Mouse (Mus musculus) lung, postnatal 0 days (tissue): Measurements from ENCODE around the gene Chd6. TPM values are rescaled to one million over a fixed set of nuclear protein-coding genes. Genes with fewer than 3 reads are reported as not detected.

Experiments used
- ATAC-seq: fragments of 200-750 bp; cut with Nextera tagmentation; 2 replicates; pipeline ENCODE4 v1.8.0; 2017; ENCODE audit warnings: moderate library complexity
- DNase-seq: peaks from one replicate; pipeline ENCODE4 v3.0.0-alpha.2; 2016; ENCODE audit warnings: low spot score
- H3K27ac ChIP-seq: fragments of 300-500 bp; sonication (generic); 2 replicates; pipeline ENCODE4 v1.5.1; 2014; ENCODE audit warnings: antibody characterized with exemption, mild to moderate bottlenecking, low read length, mixed read lengths
- H3K27me3 ChIP-seq: fragments of 300-500 bp; sonication (generic); replicated peaks from 2 replicates; pipeline ENCODE4 v1.6.1; 2014; ENCODE audit warnings: low read length, mixed read lengths; ENCODE audit not compliant: insufficient read depth
- H3K36me3 ChIP-seq: fragments of 300-500 bp; sonication (generic); 2 replicates; pipeline ENCODE4 v1.6.1; 2014; ENCODE audit warnings: low read length, mixed read lengths; ENCODE audit not compliant: insufficient read depth
- H3K4me1 ChIP-seq: fragments of 300-500 bp; sonication (generic); 2 replicates; pipeline ENCODE4 v1.6.1; 2014; ENCODE audit warnings: antibody characterized with exemption, low read depth, low read length, mixed read lengths; ENCODE audit not compliant: insufficient read depth
- H3K4me2 ChIP-seq: fragments of 300-500 bp; sonication (generic); replicated peaks from 2 replicates; pipeline ENCODE4 v1.6.1; 2014; ENCODE audit warnings: low read depth, mild to moderate bottlenecking, low read length, moderate library complexity, mixed read lengths
- H3K4me3 ChIP-seq: fragments of 300-500 bp; sonication (generic); 2 replicates; pipeline ENCODE4 v1.5.1; 2014; ENCODE audit warnings: low read depth, low read length
- H3K9ac ChIP-seq: fragments of 300-500 bp; sonication (generic); replicated peaks from 2 replicates; pipeline ENCODE4 v1.6.1; 2014; ENCODE audit warnings: low read depth, mild to moderate bottlenecking
- H3K9me3 ChIP-seq: fragments of 300-500 bp; sonication (generic); 2 replicates; pipeline ENCODE4 v1.6.1; 2016; ENCODE audit warnings: low read length, mixed read lengths
- CTCF ChIP-seq: IDR thresholded peaks from 2 replicates; pipeline ENCODE4 v1.5.1; 2016; ENCODE audit warnings: antibody characterized with exemption, mild to moderate bottlenecking
- EP300 ChIP-seq: IDR thresholded peaks from 2 replicates; pipeline ENCODE4 v1.6.1; 2016; ENCODE audit warnings: antibody characterized with exemption, mild to moderate bottlenecking, control low read depth
- WGBS: fragments of 180-500 bp; shearing (Covaris S2); extraction: QIAGEN DNeasy Blood & Tissue Kit; methylation state at CpG from one replicate; pipeline ENCODE4 v1.1.7; 2014; 5-methylcytosine and 5-hydroxymethylcytosine counted together
- polyA plus RNA-seq: library from polyadenylated mRNA; unstranded; fragments of >200 nt; fragmentation: Nextera tagmentation; extraction: Ambion mirVana; gene quantifications from 2 replicates; pipeline ENCODE4 v1.2.1, GENCODE M21; 2015

The Chd6 gene
- polyA plus RNA-seq, 1 experiment from 2014 or later = 22.2 TPM

DNA sequence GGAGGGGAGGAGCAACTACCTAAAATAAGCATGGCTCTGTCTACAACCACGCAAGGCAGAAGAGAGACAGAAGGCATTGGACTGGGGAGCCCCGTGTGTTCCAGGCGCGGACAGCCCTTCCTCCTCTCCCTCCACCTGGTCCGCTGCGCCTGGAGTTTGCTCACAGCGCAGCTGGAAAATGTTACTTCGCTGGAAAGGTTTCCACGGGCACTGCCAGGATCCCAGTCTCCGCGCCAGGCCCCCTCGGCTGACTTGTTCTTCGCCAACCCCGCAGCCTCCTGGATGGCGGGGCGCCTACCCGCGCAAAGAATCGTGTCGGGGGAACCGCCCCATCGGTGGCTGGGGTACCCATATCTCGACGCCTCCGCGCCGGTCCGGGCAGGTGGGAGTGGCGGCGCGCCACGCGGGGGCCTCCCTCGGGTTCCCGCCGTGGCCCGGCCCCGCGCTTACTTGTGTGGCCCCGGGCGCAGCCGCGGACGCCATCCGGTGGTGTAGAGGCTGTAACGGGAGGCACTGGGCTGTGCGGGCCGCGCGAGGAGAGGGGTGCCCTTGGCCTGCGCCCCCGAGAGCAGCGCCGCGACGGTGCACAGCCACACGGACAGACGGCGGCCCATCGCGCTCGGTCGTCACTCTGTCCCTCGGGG, 197.2 kb downstream of the Chd6 start:
- WGBS = 1% methylated on average over 41 of the region's 64 CpGs
- H3K27me3 ChIP-seq = peaks cover 21% of the 10 kb centered on the region
- DNase-seq (no peak), ATAC-seq (no peak; the same call in 1 of the 2 replicates)
- no peaks in the 10 kb centered on the region for H3K9me3 ChIP-seq
- no peak overlapping the region for H3K27ac ChIP-seq
- no peak overlapping the region for H3K9ac ChIP-seq
- no peak for TF ChIP-seq EP300
- TF ChIP-seq CTCF = no peak
- H3K4me2 ChIP-seq = peak overlapping the region; percentile 69
- peak overlapping the region; percentile 43 for H3K4me3 ChIP-seq
- H3K4me1 ChIP-seq = 0 out of 2 replicates have a peak, but pooled peaks cover 3% of the 10 kb centered on the region
- no peaks in the 10 kb centered on the region for H3K36me3 ChIP-seq

- 0 out of 2 replicates have a peak, but pooled peaks cover 3% of the 10 kb centered on the region for H3K4me1 ChIP-seq
- no peak overlapping the region for H3K4me3 ChIP-seq
- TF ChIP-seq EP300 = no peak
- TF ChIP-seq CTCF = no peak
- no peak overlapping the region for H3K27ac ChIP-seq
- whole genome bisulfite sequencing = 64% methylated on average over 5 of the region's 5 CpGs
- no peaks in the 10 kb centered on the region for H3K9me3 ChIP-seq
- ATAC-seq (peak; percentile 32), DNase-seq (no peak)
- peaks cover 21% of the 10 kb centered on the region for H3K27me3 ChIP-seq
- no peak overlapping the region for H3K4me2 ChIP-seq
- no peaks in the 10 kb centered on the region for H3K36me3 ChIP-seq
- H3K9ac ChIP-seq = no peak overlapping the region
Observed at GRCm38 (mm10) chr2:160910633-160911032, 198.2 kb downstream of the Chd6 start.

GRCm38 (mm10) chr2:160908607-160909006, 200.3 kb downstream of the Chd6 start:
- 0 out of 2 replicates have a peak, but pooled peaks have one; percentile 32 for ATAC-seq
- WGBS = 56% methylated on average over 18 of the region's 18 CpGs
- DNase-seq = peak; percentile 39

GRCm38 (mm10) chr2:160906101-160906500, 202.8 kb downstream of the Chd6 start:
- ATAC-seq = no peak
- Histone ChIP-seq H3K9ac (no peak overlapping the region), H3K9me3 (no peaks in the 10 kb centered on the region), H3K27ac (no peak overlapping the region), H3K4me1 (no peaks in the 10 kb centered on the region), H3K36me3 (no peaks in the 10 kb centered on the region), H3K27me3 (peaks cover 3% of the 10 kb centered on the region; the same call in 1 of the 2 replicates), H3K4me3 (no peak overlapping the region), H3K4me2 (no peak overlapping the region)
- WGBS = 67% methylated on average over 5 of the region's 5 CpGs
- TF ChIP-seq CTCF (no peak), EP300 (no peak)
- DNase-seq = no peak

More at GRCm38 (mm10) chr2:160908607-160909006, 200.3 kb downstream of the Chd6 start:
- H3K4me1 ChIP-seq = 0 out of 2 replicates have a peak, but pooled peaks cover 3% of the 10 kb centered on the region
- peaks cover 21% of the 10 kb centered on the region for H3K27me3 ChIP-seq
- no peaks in the 10 kb centered on the region for H3K36me3 ChIP-seq
- no peak overlapping the region for H3K27ac ChIP-seq
- no peak overlapping the region for H3K4me3 ChIP-seq
- no peaks in the 10 kb centered on the region for H3K9me3 ChIP-seq
- TF ChIP-seq CTCF (no peak), EP300 (no peak)
- no peak overlapping the region for H3K4me2 ChIP-seq
- H3K9ac ChIP-seq = no peak overlapping the region

DNA sequence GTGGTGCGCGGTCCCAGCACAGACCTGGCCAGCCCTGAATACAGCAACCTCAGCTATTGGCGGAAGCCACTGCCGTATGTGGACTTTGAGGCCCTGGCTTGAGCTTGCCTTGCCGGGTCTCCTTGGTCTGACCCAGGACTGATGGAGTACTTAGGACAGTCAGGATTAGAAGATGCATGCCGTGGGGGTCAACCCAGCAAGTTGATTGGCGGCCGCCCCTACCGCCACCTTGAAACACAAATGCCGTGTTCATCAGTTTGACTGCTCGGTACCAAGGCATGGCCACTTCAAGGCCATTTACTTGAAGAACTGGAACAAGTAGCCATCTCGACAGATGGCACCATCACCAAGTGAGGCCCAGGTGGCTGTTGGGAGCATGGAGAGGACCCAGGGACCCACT, 203.6 kb downstream of the Chd6 start:
- Histone ChIP-seq H3K4me3 (no peak overlapping the region), H3K9ac (no peak overlapping the region), H3K27me3 (no peaks in the 10 kb centered on the region; the same call in 1 of the 2 replicates), H3K4me1 (no peaks in the 10 kb centered on the region), H3K36me3 (no peaks in the 10 kb centered on the region), H3K27ac (no peak overlapping the region), H3K4me2 (no peak overlapping the region), H3K9me3 (no peaks in the 10 kb centered on the region)
- ATAC-seq = no peak
- no peak for TF ChIP-seq CTCF
- no peak for TF ChIP-seq EP300
- no peak for DNase-seq
- 94% methylated on average over 12 of the region's 12 CpGs for WGBS

- Histone ChIP-seq H3K36me3 (no peaks in the 10 kb centered on the region), H3K9ac (no peak overlapping the region), H3K4me2 (no peak overlapping the region), H3K4me3 (no peak overlapping the region), H3K4me1 (no peaks in the 10 kb centered on the region), H3K27ac (no peak overlapping the region), H3K9me3 (no peaks in the 10 kb centered on the region), H3K27me3 (no peaks in the 10 kb centered on the region)
- DNase-seq (no peak), ATAC-seq (no peak)
- 80% methylated on average over 7 of the region's 7 CpGs for WGBS
- TF ChIP-seq EP300 (no peak), CTCF (no peak)
Observed at GRCm38 (mm10) chr2:160901656-160902412, 207.0 kb downstream of the Chd6 start.

Other genes with a start within 250 kb of the Chd6 start
- gene Zhx3, start 236.1 kb downstream of the Chd6 start, polyA plus RNA-seq = 7.2 and 10.9 TPM in 2 replicates
- gene Lpin3, start 228.4 kb downstream of the Chd6 start, polyA plus RNA-seq = 3.2 and 4.5 TPM in 2 replicates
- 0.36 and 0.52 TPM in 2 replicates for gene Emilin3, start 196.7 kb downstream of the Chd6 start, polyA plus RNA-seq